Mouse (Mus musculus): ENCODE results near the gene Itgb2.

The Itgb2 gene

DNA sequence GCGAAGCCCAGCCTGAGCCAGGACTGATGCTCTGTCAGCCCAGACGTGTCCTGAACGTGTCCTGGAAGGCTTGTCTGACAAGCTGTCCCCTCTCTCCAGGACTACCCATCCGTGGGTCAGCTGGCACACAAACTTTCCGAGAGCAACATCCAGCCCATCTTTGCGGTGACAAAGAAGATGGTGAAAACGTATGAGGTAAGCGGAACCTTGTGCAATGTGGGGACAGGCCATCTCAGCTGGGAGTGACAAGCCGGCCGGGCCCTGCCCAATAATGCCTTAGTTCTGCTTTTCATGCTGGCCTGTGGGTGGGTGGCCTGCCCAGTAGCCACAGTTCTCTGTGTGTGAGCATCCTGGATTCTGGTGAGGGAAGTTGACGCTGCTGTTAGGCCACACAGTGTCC, 20.8 kb downstream of the Itgb2 start:
- peak in 1 of 2 experiments; percentile 37 for DNase-seq (ENCODE audit: low spot score in 2 of 2)

- DNase-seq (ENCODE audit: low spot score in 2 of 2), result no peak
Measured at GRCm38 (mm10) chr10:77552162-77552561, 22.1 kb downstream of the Itgb2 start.

- DNase-seq (ENCODE audit: low spot score in 2 of 2), result no peak
Measured at GRCm38 (mm10) chr10:77553285-77553684, 23.2 kb downstream of the Itgb2 start.

DNA sequence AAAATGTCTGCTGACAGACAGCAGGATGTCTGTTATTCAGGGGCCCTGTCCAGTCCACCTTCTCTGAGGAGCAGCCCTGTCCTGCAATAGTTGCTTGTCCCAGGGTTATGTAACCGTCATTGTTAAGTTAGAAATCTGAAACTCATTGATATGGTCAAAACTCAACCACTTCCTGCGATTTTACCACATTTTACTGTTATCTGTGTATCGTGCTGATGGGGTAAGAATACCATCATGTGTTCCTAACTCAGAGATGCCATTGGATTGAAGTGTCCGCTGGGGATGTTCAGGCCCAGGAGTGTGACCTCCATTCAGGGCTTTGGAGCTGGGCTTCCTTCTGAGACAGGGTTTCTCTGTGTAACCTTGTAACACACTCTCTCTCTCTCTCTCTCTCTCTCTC, 24.9 kb downstream of the Itgb2 start:
- no peak for DNase-seq (ENCODE audit: low spot score in 2 of 2)

DNA sequence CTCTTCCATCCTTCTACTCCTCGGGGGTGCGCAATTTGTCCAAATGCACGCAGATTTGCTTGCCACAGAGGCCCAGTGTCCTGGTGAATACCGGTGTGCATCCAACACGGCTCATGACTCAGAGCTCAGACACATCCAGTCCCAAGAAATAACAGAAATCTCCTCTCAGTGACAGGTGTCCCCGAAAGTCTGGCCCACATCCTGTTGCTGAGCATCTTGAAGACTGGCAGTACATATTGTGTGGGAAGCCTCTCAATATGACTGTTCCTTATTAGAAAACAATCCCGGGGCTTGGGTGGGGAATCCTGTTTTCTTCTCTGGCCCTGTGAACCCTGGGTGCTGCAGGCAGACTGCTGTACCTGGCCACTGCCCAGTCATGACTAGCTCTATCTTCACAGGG, 26.6 kb downstream of the Itgb2 start:
- no peak for DNase-seq (ENCODE audit: low spot score in 2 of 2)

GRCm38 (mm10) chr10:77557641-77558040, 27.6 kb downstream of the Itgb2 start:
- no peak for DNase-seq (ENCODE audit: low spot score in 2 of 2)

GRCm38 (mm10) chr10:77560090-77560489, 30.0 kb downstream of the Itgb2 start:
- no peak for DNase-seq (ENCODE audit: low spot score in 2 of 2)

GRCm38 (mm10) chr10:77560830-77561229, 30.8 kb downstream of the Itgb2 start:
- no peak for DNase-seq (ENCODE audit: low spot score in 2 of 2)

GRCm38 (mm10) chr10:77561508-77561907, 31.5 kb downstream of the Itgb2 start:
- no peak for DNase-seq (ENCODE audit: low spot score in 2 of 2)

DNA sequence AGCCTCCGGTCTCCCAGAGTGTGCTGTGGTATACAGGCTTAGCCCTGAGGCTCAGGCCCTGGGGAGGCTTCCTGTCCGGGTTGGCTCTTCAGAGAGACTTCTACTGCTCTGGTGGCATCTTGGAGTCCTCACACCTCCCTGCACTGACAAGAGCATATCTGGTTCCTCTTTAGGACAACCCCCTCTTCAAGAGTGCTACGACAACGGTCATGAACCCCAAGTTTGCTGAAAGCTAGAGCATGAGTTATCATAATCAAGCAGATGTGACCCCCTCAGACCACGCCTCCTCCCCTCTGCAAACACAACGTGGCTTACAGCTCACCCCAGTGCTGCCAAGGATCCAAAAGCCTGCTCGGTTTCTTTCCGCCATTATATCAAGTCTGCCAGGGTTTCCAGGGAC, 35.0 kb downstream of the Itgb2 start:
- DNase-seq (ENCODE audit: low spot score in 2 of 2), result no peak

DNA sequence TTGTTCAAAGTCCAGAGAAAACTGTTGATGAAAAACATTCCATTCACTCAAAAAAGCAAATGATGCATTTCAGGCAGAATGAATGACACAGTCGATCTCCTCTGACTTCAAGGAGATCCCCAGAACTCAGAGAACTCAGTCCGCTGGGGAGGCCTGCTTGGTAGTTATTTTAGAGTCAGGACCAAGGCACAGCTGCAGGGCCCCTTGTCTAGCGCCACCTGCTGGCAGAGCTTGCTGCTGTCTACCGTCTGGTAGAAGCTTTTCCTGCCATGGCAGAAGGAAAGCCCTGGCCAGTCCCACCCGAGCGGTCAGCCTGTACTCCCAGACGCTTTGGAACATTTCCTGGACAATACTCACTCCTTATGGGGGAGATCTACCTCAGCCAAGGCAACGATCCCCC, 36.6 kb downstream of the Itgb2 start:
- peak in 1 of 2 experiments; percentile 77 for DNase-seq (ENCODE audit: low spot score in 2 of 2)

- no peak for DNase-seq (ENCODE audit: low spot score in 2 of 2)
Measured at GRCm38 (mm10) chr10:77569481-77569880, 39.4 kb downstream of the Itgb2 start.

DNA sequence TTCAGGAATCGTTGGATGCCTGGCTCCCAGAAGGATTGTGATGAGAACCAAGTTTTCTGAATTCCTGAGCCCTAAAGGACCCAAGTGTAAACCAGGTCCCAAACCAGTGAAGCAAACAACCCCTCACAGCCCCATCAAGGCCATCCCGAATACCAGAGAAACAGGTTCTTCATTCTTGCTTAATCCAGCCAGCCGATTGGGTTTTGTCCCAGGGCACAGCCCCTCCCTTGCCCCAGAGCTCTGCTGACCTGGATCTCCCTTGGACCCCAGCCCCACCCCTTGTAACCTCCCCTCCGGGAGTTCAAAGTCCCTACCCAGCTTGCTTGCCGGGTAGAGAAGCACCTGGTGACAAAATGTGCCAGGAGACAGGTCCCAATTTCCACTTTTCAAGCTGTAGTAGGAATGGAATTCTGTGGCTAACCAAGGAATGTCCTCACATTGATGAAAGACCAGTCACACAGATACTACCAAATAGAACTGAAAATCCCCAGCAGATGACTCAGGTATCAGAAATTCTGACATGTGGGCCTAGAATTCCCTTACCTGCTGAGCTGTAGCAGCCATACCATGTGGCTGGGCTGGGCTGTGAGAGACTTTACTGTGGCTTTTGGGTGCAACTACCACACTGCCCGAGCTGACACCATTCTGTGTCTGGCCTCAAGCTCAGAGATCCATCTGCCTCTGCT, 40.1 kb downstream of the Itgb2 start:
- no peak for DNase-seq (ENCODE audit: low spot score in 2 of 2)

DNA sequence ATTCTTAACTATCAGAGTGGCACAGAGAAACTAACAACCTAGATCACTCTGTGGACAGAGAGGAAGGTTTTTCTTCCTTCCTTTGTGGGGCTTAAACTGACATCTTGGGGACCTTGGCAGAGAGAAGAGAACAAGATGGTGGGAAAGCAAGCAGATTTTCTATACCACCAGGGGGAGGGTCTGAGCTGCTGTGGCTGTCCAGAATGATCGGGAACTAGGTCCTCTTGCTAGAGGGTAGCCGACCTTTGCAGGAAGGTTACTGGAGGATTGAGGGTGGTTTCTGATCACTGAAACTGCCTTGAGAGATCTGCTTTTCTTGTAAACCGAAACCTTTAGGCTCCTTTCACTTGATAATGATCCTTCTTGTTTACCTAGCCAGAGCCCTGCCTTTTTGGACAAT, 42.2 kb downstream of the Itgb2 start:
- DNase-seq (ENCODE audit: low spot score in 2 of 2), result no peak

- DNase-seq (ENCODE audit: low spot score in 2 of 2), result no peak
Measured at GRCm38 (mm10) chr10:77573162-77573561, 43.1 kb downstream of the Itgb2 start.

- no peak for DNase-seq (ENCODE audit: low spot score in 2 of 2)
Measured at GRCm38 (mm10) chr10:77580027-77580920, 50.2 kb downstream of the Itgb2 start.

DNA sequence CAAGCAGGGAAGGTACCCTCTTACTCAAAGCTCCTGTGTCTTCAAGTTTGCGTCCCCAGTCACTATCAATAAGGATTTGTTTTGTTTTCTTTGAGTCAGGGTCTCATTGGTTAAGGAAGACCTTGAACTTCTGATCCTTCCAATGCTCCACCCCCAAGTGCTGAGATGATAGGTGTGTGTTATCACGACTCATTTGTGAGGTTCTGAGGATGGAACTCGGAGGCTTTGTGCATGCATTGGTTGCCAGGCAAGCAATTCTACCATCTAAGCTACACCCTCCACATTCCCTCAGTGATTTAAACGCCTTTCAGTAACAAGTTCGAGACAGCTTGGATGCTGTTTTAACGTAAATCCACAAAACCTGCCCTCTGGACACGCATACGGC, 51.0 kb downstream of the Itgb2 start:
- DNase-seq (ENCODE audit: low spot score in 2 of 2), result no peak

DNA sequence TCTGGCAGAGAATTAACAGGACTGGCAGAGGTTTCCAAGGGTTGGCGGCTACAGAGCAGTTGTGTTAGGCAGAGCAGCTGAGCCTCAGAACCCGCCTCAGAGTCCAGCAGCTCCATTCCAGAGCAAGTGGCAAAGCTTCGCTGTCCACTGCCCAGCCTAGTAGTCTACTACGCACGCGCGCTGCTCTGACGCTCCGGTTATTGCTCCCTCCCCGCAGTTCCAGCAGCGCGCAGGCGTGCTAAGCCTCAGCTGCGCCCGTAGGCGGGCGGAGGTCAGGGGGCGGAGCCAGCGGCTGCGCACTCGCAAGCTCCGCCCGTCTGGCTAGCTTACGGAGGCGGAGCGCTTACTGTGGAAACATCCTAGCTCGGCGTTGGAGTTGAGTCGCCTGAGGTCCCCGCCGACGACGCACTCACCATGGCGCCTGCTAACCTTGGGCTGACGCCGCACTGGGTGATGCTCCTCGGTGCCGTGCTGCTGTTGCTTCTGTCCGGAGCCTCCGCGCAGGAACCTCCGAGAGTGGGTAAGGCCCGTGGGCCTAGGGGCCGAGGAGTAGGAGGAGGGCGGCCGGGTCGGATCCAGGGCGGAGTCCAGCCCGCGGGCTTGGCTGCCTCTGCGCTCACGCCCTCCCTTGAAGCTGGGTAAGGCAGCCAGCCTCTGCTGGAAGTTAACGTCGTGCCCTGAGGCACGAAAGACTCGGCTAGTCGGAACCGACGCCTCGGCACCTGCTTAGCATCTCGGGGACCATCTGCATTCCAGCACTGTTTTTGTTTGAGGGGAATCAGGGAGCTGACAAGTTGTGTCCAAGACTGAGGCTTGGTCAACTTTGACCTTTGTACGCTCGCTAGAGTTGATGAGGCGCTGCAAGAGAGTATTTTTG, 51.6 kb downstream of the Itgb2 start, which contains the start of gene Pttg1ip:
Gene Pttg1ip (plus strand): TSS at position 313 of the 877 bp plus-strand sequence.
- DNase-seq (ENCODE audit: low spot score in 2 of 2), result peak; percentile 97

- no peak for DNase-seq (ENCODE audit: low spot score in 2 of 2)
Measured at GRCm38 (mm10) chr10:77582285-77582618, 52.2 kb downstream of the Itgb2 start.

- DNase-seq (ENCODE audit: low spot score in 2 of 2), result no peak
Measured at GRCm38 (mm10) chr10:77583795-77584422, 53.9 kb downstream of the Itgb2 start.

- no peak for DNase-seq (ENCODE audit: low spot score in 2 of 2)
Measured at GRCm38 (mm10) chr10:77586637-77587036, 56.6 kb downstream of the Itgb2 start.
